Mouse (Mus musculus): ENCODE results near the gene Olfr96.
A peak's percentile ranks its signal among the peaks of the same experiment; 100 is the strongest.
"Not testable (repeated sequence)": the region's sequence is repeated elsewhere in the genome, so short reads cannot be mapped to it uniquely, and the experiment has no call there.

Olfr96 gene

GRCm38 (mm10) chr17:37219846-37220245 lies at the start of gene Olfr96:
Gene Olfr96, plus strand, starts transcription at chr17:37220146.
- DNase-seq (ENCODE audit: low read depth, low spot score): no peak

GRCm38 (mm10) chr17:37185474-37185873 lies 34.5 kb upstream of the Olfr96 start:
- no peak for DNase-seq (ENCODE audit: low read depth, low spot score)

GRCm38 (mm10) chr17:37190711-37191110 lies 29.2 kb upstream of the Olfr96 start:
- no peak for DNase-seq (ENCODE audit: low read depth, low spot score)

- no peak for DNase-seq (ENCODE audit: low read depth, low spot score)
Observed at GRCm38 (mm10) chr17:37193032-37193431, 26.9 kb upstream of the Olfr96 start.

- no peak for DNase-seq (ENCODE audit: low read depth, low spot score)
Observed at GRCm38 (mm10) chr17:37193656-37194055, 26.3 kb upstream of the Olfr96 start, which contains the start of gene Ubd. Gene Ubd, plus strand, starts transcription at chr17:37193892.

GRCm38 (mm10) chr17:37194782-37195181 lies 25.2 kb upstream of the Olfr96 start:
- DNase-seq (ENCODE audit: low read depth, low spot score): no peak

GRCm38 (mm10) chr17:37196845-37197724 lies 22.9 kb upstream of the Olfr96 start:
- no peak for DNase-seq (ENCODE audit: low read depth, low spot score)

GRCm38 (mm10) chr17:37200894-37201293 lies 19.1 kb upstream of the Olfr96 start, which contains the start of gene Olfr94:
Gene Olfr94, minus strand, starts transcription at chr17:37200994.
- DNase-seq (ENCODE audit: low read depth, low spot score): no peak

- peak; percentile 65 for DNase-seq (ENCODE audit: low read depth, low spot score)
Observed at GRCm38 (mm10) chr17:37203206-37203916, 16.6 kb upstream of the Olfr96 start.

GRCm38 (mm10) chr17:37203917-37204236 lies 16.1 kb upstream of the Olfr96 start:
- no peak for DNase-seq (ENCODE audit: low read depth, low spot score)

GRCm38 (mm10) chr17:37210884-37211768 lies 8.8 kb upstream of the Olfr96 start:
- DNase-seq (ENCODE audit: low read depth, low spot score): peak; percentile 5

GRCm38 (mm10) chr17:37213018-37213417 lies 6.9 kb upstream of the Olfr96 start, which contains the start of gene Olfr95:
Gene Olfr95, minus strand, starts transcription at chr17:37213118.
- DNase-seq (ENCODE audit: low read depth, low spot score): no peak

- DNase-seq (ENCODE audit: low read depth, low spot score): no peak
Observed at GRCm38 (mm10) chr17:37218486-37218885, 1.5 kb upstream of the Olfr96 start.

GRCm38 (mm10) chr17:37221879-37222278 lies 1.9 kb downstream of the Olfr96 start:
- DNase-seq (ENCODE audit: low read depth, low spot score): no peak

- DNase-seq (ENCODE audit: low read depth, low spot score): not testable (repeated sequence)
Observed at GRCm38 (mm10) chr17:37237230-37237629, 17.3 kb downstream of the Olfr96 start, which contains the start of gene Olfr97. Gene Olfr97, minus strand, starts transcription at chr17:37237330.

- no peak for DNase-seq (ENCODE audit: low read depth, low spot score)
Observed at GRCm38 (mm10) chr17:37242198-37242597, 22.3 kb downstream of the Olfr96 start.

GRCm38 (mm10) chr17:37246715-37247114 lies 26.8 kb downstream of the Olfr96 start:
- peak; percentile 16 for DNase-seq (ENCODE audit: low read depth, low spot score)

GRCm38 (mm10) chr17:37249460-37249859 lies 29.5 kb downstream of the Olfr96 start:
- DNase-seq (ENCODE audit: low read depth, low spot score): no peak

GRCm38 (mm10) chr17:37250544-37250943 lies 30.6 kb downstream of the Olfr96 start:
- no peak for DNase-seq (ENCODE audit: low read depth, low spot score)

- DNase-seq (ENCODE audit: low read depth, low spot score): no peak
Observed at GRCm38 (mm10) chr17:37263626-37264025, 43.7 kb downstream of the Olfr96 start, which contains the start of gene Olfr98. Gene Olfr98, minus strand, starts transcription at chr17:37263749.

GRCm38 (mm10) chr17:37270058-37270701 lies 50.2 kb downstream of the Olfr96 start, which contains the start of gene H2-M3:
Gene H2-M3, plus strand, starts transcription at chr17:37270220.
- DNase-seq (ENCODE audit: low read depth, low spot score): peak; percentile 73

Measured in telencephalon, adult 2 months (tissue).